Comparison of ENCODE assay signal across 15 mouse cellular contexts in genomic region chr13:55970687-55971086, GRCm38 (mm10).
"Had no signal": no experiment of that assay in that cellular context is flagged by ENCODE, and none has a peak within 500 bp of the region (broad histone marks: within the 10 kb centered on the region; RNA-seq: fewer than 3 reads in every experiment).

No protein-coding gene starts in this region.

- H3K4me2 ChIP-seq: limb, embryonic 12.5 days; liver, embryonic 13.5 days; midbrain, embryonic 15.5 days; neural tube, embryonic 13.5 days had no signal

- H3K4me1 ChIP-seq: liver, embryonic 13.5 days; midbrain, embryonic 15.5 days; neural tube, embryonic 13.5 days had no signal

- H3K4me3 ChIP-seq: limb, embryonic 12.5 days; liver, embryonic 13.5 days; midbrain, embryonic 10.5 days; midbrain, embryonic 15.5 days; neural tube, embryonic 13.5 days had no signal

- H3K36me3 ChIP-seq: limb, embryonic 12.5 days; liver, embryonic 13.5 days; midbrain, embryonic 10.5 days; midbrain, embryonic 15.5 days; neural tube, embryonic 13.5 days had no signal

- H3K9me3 ChIP-seq: liver, embryonic 13.5 days; midbrain, embryonic 15.5 days; neural tube, embryonic 13.5 days had no signal

- DNase-seq: kidney, adult 9 months; kidney, postnatal 14 days; layer of hippocampus, adult 9-11 months; liver; liver, embryonic 13.5 days; liver, postnatal 0 days; retina, postnatal 1 day; right cerebral cortex, postnatal 4 days; spleen, adult 18-20 months; thymus, postnatal 4 days had no signal

- H3K9ac ChIP-seq: limb, embryonic 12.5 days; liver, embryonic 13.5 days; liver, postnatal 0 days; midbrain, embryonic 15.5 days; neural tube, embryonic 13.5 days had no signal

- H3K27ac ChIP-seq: limb, embryonic 12.5 days; liver, embryonic 13.5 days; midbrain, embryonic 10.5 days; midbrain, embryonic 15.5 days; neural tube, embryonic 13.5 days had no signal

- ATAC-seq: intestine, postnatal 0 days; liver, postnatal 0 days; midbrain, embryonic 15.5 days had no signal
